Mouse (Mus musculus) ES-Bruce4 (cell line): ENCODE results near the gene Calml4.

Experiments
- CTCF ChIP-seq: IDR thresholded peaks from one replicate; pipeline ENCODE4 v1.8.1; 2011; ENCODE audit warnings: low read depth, low read length
- POLR2A ChIP-seq: IDR thresholded peaks from one replicate; pipeline ENCODE4 v1.8.1; 2011; ENCODE audit warnings: low read length; ENCODE audit not compliant: insufficient read depth

DNA sequence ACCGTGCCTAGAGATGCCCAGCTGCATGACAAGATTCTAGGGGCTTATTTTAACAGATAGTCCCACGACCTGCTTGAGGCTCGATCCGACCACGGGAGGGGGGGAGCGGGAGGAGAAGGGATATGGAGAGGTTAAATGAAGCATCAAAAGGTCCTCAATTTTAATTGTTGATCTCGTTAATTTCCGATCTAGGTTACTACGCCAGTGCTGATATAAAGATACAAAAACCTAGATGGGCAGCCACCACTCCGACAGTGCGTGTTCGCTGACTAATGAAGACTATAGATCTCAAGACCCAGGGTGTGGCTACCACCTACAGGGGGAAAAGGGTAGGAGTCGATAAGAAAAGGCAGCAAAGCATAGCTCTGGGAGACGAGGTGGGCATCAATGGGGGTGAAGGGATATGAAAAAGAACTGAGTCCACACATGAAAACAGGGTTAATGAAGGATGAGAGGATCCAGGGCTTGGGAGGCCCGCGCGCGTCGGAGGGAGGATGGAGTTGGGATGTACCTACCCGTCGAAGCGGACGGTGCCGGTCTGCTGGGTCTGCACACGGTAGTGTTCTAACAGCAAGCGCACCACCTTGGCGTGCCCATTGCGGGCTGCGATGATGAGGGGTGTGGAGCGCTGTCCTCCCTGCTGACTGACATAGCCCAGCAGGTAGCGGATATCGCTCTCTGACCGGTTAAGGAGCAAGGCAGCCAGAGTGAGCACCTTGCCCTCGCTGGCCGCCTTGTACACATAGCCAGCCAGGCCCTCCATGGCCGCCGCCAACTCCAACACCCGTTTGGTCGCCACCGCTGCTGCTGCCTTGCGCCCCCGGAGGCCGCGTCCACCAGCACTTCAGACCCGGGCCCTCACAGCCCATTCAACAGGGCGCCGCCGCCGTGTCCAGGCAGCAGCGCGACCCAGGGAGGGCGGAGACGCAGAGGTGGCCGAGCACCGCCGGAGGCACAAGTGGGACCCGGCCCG lies 47.1 kb upstream of the Calml4 start:
- TF ChIP-seq POLR2A (no peak), CTCF (no peak)
